Mouse (Mus musculus) heart, embryonic 16.5 days (tissue): ENCODE results near the gene Macrod1. TPM values are rescaled to one million over a fixed set of nuclear protein-coding genes. Genes with fewer than 3 reads are reported as not detected.

Source experiments
- ATAC-seq: fragments of 200-750 bp; cut with Nextera tagmentation; replicated peaks from 2 replicates; pipeline ENCODE4 v1.8.0; 2017; ENCODE audit warnings: moderate number of reproducible peaks; ENCODE audit not compliant: insufficient read depth, low FRiP score; ENCODE audit errors: extremely low read depth
- H3K27ac ChIP-seq: fragments of 300-500 bp; sonication (generic); 2 replicates; pipeline ENCODE4 v1.5.1; 2014; ENCODE audit warnings: mild to moderate bottlenecking, low read length, control low read depth, moderate library complexity
- H3K27me3 ChIP-seq: fragments of 300-500 bp; sonication (generic); 2 replicates; pipeline ENCODE4 v1.6.1; 2014; ENCODE audit warnings: low read length, mixed read lengths; ENCODE audit not compliant: control insufficient read depth, insufficient read depth
- H3K36me3 ChIP-seq: fragments of 300-500 bp; sonication (generic); 2 replicates; pipeline ENCODE4 v1.6.1; 2014; ENCODE audit not compliant: control insufficient read depth, insufficient read depth
- H3K4me1 ChIP-seq: fragments of 300-500 bp; sonication (generic); 2 replicates; pipeline ENCODE4 v1.6.1; 2014; ENCODE audit warnings: low read length, mixed read lengths; ENCODE audit not compliant: control insufficient read depth, insufficient read depth
- H3K4me2 ChIP-seq: fragments of 300-500 bp; sonication (generic); 2 replicates; pipeline ENCODE4 v1.6.1; 2014; ENCODE audit warnings: low read depth, mild to moderate bottlenecking, control low read depth, low read length
- H3K4me3 ChIP-seq: fragments of 300-500 bp; sonication (generic); 2 replicates; pipeline ENCODE4 v1.5.1; 2014; ENCODE audit warnings: mild to moderate bottlenecking, control low read depth, low read length
- H3K9ac ChIP-seq: fragments of 300-500 bp; sonication (generic); 2 replicates; pipeline ENCODE4 v1.6.1; 2014; ENCODE audit warnings: low read length, control low read depth
- H3K9me3 ChIP-seq: fragments of 300-500 bp; sonication (generic); replicated peaks from 2 replicates; pipeline ENCODE4 v1.6.1; 2016; ENCODE audit warnings: low read length; ENCODE audit not compliant: control insufficient read depth
- WGBS: fragments of 180-500 bp; shearing (Covaris S2); extraction: QIAGEN DNeasy Blood & Tissue Kit; methylation state at CpG from one replicate; pipeline ENCODE4 v1.1.7; 2014; 5-methylcytosine and 5-hydroxymethylcytosine counted together
- polyA plus RNA-seq: library from polyadenylated mRNA; unstranded; fragments of >200 nt; fragmentation: Nextera tagmentation; extraction: Ambion mirVana; gene quantifications from 2 replicates; pipeline ENCODE4 v1.2.1, GENCODE M21; 2015

The Macrod1 gene
- polyA plus RNA-seq, 1 experiment from 2014 or later: 61.0 TPM

DNA sequence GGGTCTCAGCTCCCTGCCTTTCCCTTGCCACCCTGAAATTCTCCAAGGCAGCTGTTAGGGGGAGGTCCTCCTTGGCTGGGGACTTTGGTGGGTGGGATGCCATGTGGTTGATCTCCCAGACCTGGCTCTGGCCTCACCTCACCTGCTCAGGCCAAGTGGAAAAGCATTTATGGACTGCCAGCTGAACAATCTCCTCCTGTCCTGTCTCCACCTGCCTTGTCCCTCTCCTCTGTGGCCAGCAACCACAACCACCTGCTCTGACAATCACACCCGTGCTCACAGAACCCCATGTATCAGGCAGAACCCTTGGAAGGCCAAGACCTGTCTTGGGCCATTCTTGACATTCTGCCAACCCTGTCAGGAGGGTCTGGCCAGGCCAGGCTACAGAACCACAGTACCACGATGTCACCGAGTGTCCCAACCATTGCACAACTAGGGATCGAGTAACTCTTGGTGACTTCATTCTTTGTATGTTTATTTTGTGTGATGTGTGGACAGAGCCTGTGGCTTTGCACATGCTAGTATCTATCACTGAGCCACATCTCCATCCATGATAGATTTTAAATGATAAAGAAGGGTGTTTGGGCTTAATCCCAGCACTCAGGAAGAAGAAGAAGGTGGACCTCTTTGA lies 69.0 kb downstream of the Macrod1 start:
- H3K27me3 ChIP-seq: no peaks in the 10 kb centered on the region
- no peaks in the 10 kb centered on the region for H3K9me3 ChIP-seq
- no peak overlapping the region for H3K4me3 ChIP-seq
- H3K27ac ChIP-seq: no peak overlapping the region
- 67% methylated on average over 4 of the region's 4 CpGs for WGBS
- H3K9ac ChIP-seq: no peak overlapping the region
- ATAC-seq: no peak
- H3K36me3 ChIP-seq: no peaks in the 10 kb centered on the region
- peaks cover 37% of the 10 kb centered on the region for H3K4me1 ChIP-seq
- no peak overlapping the region for H3K4me2 ChIP-seq

GRCm38 (mm10) chr19:7126209-7126608 lies 69.6 kb downstream of the Macrod1 start:
- Histone ChIP-seq H3K4me3 (no peak overlapping the region), H3K4me1 (peaks cover 40% of the 10 kb centered on the region), H3K4me2 (no peak overlapping the region), H3K9me3 (no peaks in the 10 kb centered on the region), H3K27ac (no peak overlapping the region), H3K27me3 (no peaks in the 10 kb centered on the region), H3K36me3 (no peaks in the 10 kb centered on the region), H3K9ac (no peak overlapping the region)
- 74% methylated on average over 1 of the region's 1 CpGs for WGBS
- no peak for ATAC-seq

- no peak overlapping the region for H3K9ac ChIP-seq
- H3K4me3 ChIP-seq: no peak overlapping the region
- H3K4me2 ChIP-seq: no peak overlapping the region
- H3K27ac ChIP-seq: no peak overlapping the region
- H3K27me3 ChIP-seq: no peaks in the 10 kb centered on the region
- WGBS: 78% methylated on average over 2 of the region's 2 CpGs
- ATAC-seq: no peak
- no peaks in the 10 kb centered on the region for H3K9me3 ChIP-seq
- peaks cover 33% of the 10 kb centered on the region for H3K4me1 ChIP-seq
- no peaks in the 10 kb centered on the region for H3K36me3 ChIP-seq
Measured at GRCm38 (mm10) chr19:7126933-7127332, 70.3 kb downstream of the Macrod1 start.

- Histone ChIP-seq H3K27ac (no peak overlapping the region), H3K4me1 (peaks cover 23% of the 10 kb centered on the region), H3K36me3 (no peaks in the 10 kb centered on the region), H3K9ac (0 out of 2 replicates have a peak overlapping the region, but pooled peaks have one; percentile 2), H3K27me3 (no peaks in the 10 kb centered on the region), H3K9me3 (no peaks in the 10 kb centered on the region), H3K4me3 (no peak overlapping the region), H3K4me2 (no peak overlapping the region)
- 65% methylated on average over 19 of the region's 19 CpGs for WGBS
- ATAC-seq: no peak
Measured at GRCm38 (mm10) chr19:7128551-7129475, 72.2 kb downstream of the Macrod1 start.

DNA sequence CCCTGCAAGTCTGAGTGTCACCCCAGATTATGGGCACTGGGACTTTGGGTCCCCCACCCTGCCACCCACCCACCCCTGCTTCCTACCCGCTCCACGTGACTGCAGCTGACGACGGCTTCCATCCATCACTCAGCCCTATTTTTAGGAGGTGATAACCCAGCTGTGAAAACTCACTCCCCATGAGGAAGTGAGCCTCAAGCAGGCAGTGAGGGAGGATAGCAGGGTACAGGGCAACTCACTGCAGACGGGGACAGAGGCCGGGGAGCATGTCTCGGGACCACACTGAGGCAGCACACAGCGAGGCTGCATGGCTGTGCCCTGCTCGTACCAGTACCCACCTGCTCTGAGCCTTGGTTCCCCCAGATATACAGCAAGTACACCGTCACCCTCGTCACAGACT lies 73.7 kb downstream of the Macrod1 start:
- H3K27me3 ChIP-seq: no peaks in the 10 kb centered on the region
- WGBS: 30% methylated on average over 11 of the region's 11 CpGs
- H3K4me2 ChIP-seq: no peak overlapping the region
- H3K4me1 ChIP-seq: peaks cover 38% of the 10 kb centered on the region
- peak overlapping the region; percentile 34; the same call in 1 of the 2 replicates for H3K9ac ChIP-seq
- peak; percentile 55 for ATAC-seq
- no peaks in the 10 kb centered on the region for H3K36me3 ChIP-seq
- H3K4me3 ChIP-seq: no peak overlapping the region
- H3K27ac ChIP-seq: peak overlapping the region; percentile 68
- H3K9me3 ChIP-seq: no peaks in the 10 kb centered on the region

DNA sequence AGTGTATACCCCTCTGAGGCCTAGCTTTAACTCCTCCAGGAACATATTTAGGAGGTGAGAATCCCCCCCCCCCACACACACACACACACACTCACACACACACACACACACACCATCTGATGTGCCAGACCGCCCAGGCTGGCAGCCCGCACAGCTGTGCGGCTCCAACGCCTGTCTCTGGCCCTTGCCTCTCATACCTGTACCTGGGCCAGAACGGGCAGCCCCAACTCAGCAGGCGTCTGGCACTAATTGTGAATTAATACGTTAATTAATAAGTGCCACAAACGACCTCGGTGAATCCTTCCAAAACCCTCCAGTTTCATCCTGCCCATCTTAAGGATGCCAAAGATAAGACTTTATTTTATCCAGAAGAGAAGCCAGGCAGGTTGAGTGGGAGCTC lies 76.8 kb downstream of the Macrod1 start:
- H3K36me3 ChIP-seq: no peaks in the 10 kb centered on the region
- peaks cover 4% of the 10 kb centered on the region; the same call in 1 of the 2 replicates for H3K27me3 ChIP-seq
- no peak overlapping the region for H3K4me2 ChIP-seq
- no peak overlapping the region for H3K9ac ChIP-seq
- no peaks in the 10 kb centered on the region for H3K9me3 ChIP-seq
- H3K4me1 ChIP-seq: peaks cover 66% of the 10 kb centered on the region
- H3K27ac ChIP-seq: no peak overlapping the region
- H3K4me3 ChIP-seq: no peak overlapping the region
- 91% methylated on average over 9 of the region's 9 CpGs for WGBS
- no peak for ATAC-seq

GRCm38 (mm10) chr19:7134631-7135091 lies 78.1 kb downstream of the Macrod1 start:
- Histone ChIP-seq H3K4me2 (peak overlapping the region; percentile 27), H3K9me3 (no peaks in the 10 kb centered on the region), H3K9ac (peak overlapping the region; percentile 58), H3K27me3 (peaks cover 4% of the 10 kb centered on the region; the same call in 1 of the 2 replicates), H3K36me3 (no peaks in the 10 kb centered on the region), H3K4me3 (no peak overlapping the region), H3K4me1 (peaks cover 58% of the 10 kb centered on the region), H3K27ac (peak overlapping the region; percentile 85)
- ATAC-seq: no peak
- WGBS: 27% methylated on average over 17 of the region's 17 CpGs

- Histone ChIP-seq H3K4me1 (peaks cover 54% of the 10 kb centered on the region), H3K4me3 (no peak overlapping the region)
Measured at GRCm38 (mm10) chr19:7135525-7135924, 78.9 kb downstream of the Macrod1 start.

GRCm38 (mm10) chr19:7136016-7136415 lies 79.4 kb downstream of the Macrod1 start:
- 23% methylated on average over 9 of the region's 9 CpGs for WGBS
- Histone ChIP-seq H3K4me3 (no peak overlapping the region), H3K9me3 (no peaks in the 10 kb centered on the region), H3K27me3 (peaks cover 4% of the 10 kb centered on the region; the same call in 1 of the 2 replicates), H3K27ac (peak overlapping the region; percentile 85), H3K4me1 (peaks cover 50% of the 10 kb centered on the region), H3K4me2 (peak overlapping the region; percentile 20; the same call in 1 of the 2 replicates), H3K9ac (peak overlapping the region; percentile 65), H3K36me3 (no peaks in the 10 kb centered on the region)
- ATAC-seq: peak; percentile 70

More at GRCm38 (mm10) chr19:7135525-7135924, 78.9 kb downstream of the Macrod1 start:
- Histone ChIP-seq H3K9ac (peak overlapping the region; percentile 65), H3K27ac (peak overlapping the region; percentile 85), H3K27me3 (peaks cover 4% of the 10 kb centered on the region; the same call in 1 of the 2 replicates), H3K4me2 (peak overlapping the region; percentile 20; the same call in 1 of the 2 replicates), H3K9me3 (no peaks in the 10 kb centered on the region), H3K36me3 (no peaks in the 10 kb centered on the region)
- whole genome bisulfite sequencing: 9% methylated on average over 9 of the region's 9 CpGs
- peak; percentile 67 for ATAC-seq
